Mouse (Mus musculus) hematopoietic stem cell, adult 5-6 weeks (primary cell): Measurements from ENCODE around the gene Agpat4. TPM values are rescaled to one million over a fixed set of nuclear protein-coding genes. Genes with fewer than 3 reads are reported as not detected.

Experiments
- ATAC-seq, 2 experiments: fragments of 125-278 bp in 1 of 2; replicated peaks in 1 of 2; 2 replicates each; pipeline ENCODE4 v1.8.0; 2016 to 2017; ENCODE audit warnings: inconsistent platforms in 2 of 2, mild to moderate bottlenecking in 2 of 2, moderate number of reproducible peaks in 2 of 2, low read depth in 1 of 2, moderate TSS enrichment in 1 of 2; ENCODE audit not compliant: low FRiP score in 2 of 2, poor library complexity in 2 of 2, severe bottlenecking in 2 of 2, insufficient read depth in 1 of 2, low TSS enrichment in 1 of 2
- total RNA-seq: library from RNA; stranded (forward); fragments of 172-1452, 232-1000 nt; gene quantifications from 2 replicates; pipeline ENCODE4 v1.2.3, GENCODE M21; 2017

Agpat4 gene
- total RNA-seq, 1 experiment from 2014 or later: 8.9 TPM

DNA sequence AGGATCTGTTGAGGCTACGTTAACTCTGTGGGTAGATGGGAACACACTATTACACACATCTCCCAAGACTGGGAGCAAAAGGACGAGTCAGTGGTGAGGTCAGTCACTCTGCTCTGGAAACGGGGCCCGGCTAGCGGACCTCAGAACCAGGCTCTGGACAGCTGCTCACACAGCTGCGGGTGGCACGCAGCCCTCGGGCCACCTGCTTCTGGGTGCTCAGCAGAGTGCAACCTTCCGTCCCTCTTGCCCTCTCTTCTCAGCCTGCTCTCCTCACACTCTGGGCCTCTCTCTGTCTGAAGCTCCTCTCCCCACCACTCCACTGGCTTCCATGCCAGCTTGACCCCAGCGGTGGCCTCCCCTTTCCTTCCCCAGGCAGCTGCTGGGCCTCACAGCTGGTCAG, 150.0 kb downstream of the Agpat4 start:
- no peak for ATAC-seq

Other genes starting within 250 kb of the Agpat4 start
- 29.3 and 34.7 TPM in 2 replicates for gene Map3k4, start 200.1 kb downstream of the Agpat4 start, total RNA-seq